Mouse (Mus musculus): ENCODE data around the gene Tmprss11e.

Tmprss11e gene

DNA sequence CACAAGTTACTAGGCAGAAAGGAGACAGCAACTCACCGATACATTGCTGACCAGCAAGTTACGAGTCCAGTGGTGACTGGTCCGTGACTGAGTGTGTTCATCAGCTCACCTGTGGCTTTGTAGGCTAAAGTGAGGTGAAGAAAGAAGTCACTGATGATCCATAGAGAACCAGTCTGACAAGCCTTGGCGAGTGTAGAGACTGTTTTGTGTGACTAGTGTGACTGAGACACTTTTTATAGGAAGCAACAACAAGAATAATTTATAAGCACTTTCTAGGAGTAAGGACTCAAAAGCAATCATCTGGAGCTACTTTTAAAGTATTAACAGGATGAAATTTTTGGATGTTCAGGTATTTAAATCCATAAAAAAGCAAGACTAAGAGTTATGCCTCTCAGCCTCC, at the start of gene Tmprss11e:
Gene Tmprss11e (minus strand): TSS at position 101 of the 400 bp plus-strand sequence.
- DNase-seq, result no peak

DNA sequence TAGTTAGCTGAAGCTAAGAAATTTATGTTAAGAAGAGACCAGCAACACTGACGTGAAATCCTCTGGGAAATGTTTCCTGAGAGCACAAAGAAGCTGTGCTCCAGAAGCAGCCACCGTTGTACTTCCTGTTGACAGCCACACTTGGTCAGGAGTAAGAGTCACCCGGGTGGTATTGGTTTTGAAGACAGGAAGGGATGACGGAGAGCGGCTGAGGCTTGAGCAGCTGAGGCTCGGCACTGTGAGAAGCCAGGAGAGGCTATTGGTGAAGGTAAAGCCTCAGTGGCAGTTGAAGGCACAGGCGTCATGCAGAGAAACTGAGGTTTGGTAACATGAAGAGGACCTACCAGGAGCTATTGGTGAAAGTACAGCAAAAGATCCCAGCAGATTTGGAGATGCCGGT, 47.2 kb upstream of the Tmprss11e start:
- peak in 1 of 2 experiments; percentile 43 for DNase-seq

DNA sequence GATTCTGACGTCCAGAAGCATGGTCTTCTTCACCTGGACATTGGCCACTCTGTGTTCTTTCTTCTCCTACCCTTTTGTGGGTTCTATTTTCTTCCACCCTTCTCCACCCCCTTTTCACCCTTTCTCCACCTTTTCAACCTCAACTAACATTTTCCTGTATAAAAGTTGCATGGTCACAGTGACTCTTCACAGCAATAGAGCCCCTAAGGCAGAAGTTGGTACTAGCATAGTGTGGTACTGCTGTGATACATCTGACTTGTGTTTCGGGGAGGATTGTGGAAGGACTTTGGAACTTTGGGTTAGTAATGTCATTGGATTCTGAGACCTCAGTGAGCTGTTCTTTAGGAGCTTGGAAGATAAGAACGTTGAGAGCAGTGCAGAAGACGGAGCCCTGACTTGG, 46.6 kb upstream of the Tmprss11e start:
- no peak for DNase-seq

DNA sequence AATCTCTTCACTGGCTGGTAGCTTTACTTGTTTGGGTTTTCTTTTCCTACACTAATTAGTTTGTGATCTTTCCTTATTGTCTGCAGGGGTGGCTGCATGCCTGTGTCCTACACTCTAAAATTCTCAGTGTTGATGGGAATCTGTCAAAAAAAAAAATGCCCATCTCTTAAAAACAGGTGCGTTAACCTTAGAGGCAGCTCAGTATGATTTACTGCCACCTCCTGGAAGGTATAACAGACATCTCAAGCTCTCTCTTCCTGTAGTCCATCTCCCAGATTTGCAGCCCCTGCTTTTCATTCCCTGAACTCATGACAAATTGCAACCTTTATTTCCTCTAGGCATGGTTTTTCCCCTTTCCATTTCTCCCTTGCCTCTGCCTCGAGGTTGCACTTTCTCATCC, 44.3 kb upstream of the Tmprss11e start:
- no peak for DNase-seq

DNA sequence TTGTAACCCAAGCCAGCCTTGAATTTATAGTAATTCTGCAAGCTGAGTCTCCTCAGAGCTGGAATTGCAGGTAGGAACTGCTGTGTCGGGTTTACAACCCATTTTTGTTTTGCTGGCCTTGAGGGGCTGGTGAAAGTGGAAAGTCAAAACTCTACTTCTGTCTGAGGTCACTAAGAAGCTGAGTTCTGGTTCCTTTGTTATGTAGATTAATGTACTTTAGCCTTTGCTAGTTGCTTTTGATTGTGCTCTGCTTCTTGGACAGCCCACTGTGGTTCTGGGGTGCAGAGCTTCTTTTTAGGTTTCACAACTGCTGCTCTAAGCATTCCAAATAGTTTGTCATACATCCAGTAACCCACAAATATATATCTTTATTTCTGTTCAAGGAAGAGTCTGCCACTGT, 41.2 kb upstream of the Tmprss11e start:
- no peak for DNase-seq

DNA sequence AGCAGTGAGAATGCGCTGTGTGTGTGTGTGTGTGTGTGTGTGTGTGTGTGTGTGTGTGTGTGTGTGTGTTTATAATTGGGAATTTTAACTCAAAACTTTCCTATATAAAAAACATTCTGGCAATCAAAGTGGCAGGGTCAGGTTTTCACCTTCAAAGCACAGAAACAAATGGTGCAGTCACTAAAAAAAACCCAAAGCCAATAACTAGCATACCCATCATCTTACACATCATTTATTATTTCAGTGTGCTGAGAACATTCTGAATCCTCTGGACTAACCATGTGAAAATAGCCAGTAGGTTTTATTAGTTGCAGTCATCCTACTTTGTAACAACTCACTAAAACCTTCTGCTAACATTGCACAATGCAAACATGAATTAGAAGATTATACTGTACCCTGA, 38.6 kb upstream of the Tmprss11e start:
- no peak for DNase-seq

DNA sequence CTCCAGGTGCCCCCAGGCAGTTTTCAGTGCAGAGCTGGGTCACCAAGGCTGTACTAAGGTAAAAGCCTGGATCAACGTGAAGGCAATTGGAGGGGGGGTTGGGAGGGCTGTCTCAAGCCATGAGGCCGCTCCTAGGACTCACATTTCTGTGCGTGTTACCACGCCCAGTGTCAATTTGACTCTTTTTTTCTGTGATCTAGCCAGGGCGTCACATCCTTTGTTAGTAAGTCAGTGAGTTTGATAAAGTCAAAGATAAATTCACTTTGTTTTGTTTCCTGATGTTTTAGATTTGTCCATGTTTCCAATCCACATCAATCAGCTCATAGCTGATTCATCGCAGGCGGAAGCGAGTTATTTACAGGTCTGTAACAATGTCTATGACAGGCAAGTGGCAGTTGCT, 37.4 kb upstream of the Tmprss11e start:
- no peak for DNase-seq

DNA sequence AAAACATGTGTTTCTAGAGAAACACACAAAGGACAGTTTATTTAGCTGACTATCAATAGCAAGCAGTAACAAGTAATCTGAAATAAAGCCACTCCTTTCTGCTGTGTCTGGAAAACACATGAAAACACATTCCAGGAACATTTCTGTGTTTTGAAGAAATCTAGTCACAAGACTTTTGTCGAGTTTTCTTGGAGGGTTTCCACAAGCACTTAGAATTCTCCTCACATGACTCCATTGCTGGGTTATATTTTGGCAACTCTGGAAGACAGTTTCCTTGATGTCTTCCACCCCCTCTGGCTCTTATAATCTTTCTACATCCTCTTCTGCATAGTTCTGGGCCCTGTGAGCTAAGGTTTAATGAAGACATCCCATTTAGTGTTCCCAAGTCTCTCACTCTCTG, 32.9 kb upstream of the Tmprss11e start:
- DNase-seq, result no peak

DNA sequence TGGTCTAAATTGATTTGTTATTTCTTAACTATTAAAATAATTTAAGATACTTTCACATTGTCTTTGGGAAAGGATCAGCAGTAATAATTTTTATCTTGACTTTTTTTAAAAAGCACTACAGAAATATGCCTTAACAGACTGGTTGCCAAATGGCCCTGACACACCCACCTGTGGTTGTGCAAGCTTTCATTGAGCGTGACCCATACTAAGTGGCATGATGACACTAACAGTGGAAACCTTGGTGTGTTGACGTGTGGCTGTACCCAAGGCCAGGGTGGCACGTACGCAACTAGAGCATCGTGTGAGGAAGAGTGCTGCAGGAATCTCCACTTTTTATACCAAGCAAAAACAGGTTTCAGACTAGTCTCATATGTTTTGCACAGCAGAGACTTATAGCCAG, 31.3 kb upstream of the Tmprss11e start:
- DNase-seq, result no peak

DNA sequence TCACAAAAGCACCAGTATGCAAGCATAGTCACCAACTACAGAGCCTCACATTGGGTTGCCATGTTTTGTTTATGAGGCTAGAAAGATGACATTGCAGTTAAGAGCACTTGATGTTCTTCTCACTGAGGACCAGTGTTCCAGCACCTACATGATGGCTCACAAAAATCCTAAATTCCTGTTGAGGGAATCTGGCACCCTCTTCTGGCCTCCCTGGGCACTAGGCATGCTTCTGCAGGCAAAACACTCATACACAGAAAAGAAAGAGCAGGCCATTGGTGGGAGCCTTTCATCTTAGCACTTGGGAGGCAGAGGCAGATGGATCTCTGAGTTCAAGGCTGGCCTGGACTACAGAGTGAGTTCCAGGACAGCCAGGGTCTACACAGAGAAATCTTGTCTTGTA, 25.4 kb upstream of the Tmprss11e start:
- DNase-seq, result no peak

DNA sequence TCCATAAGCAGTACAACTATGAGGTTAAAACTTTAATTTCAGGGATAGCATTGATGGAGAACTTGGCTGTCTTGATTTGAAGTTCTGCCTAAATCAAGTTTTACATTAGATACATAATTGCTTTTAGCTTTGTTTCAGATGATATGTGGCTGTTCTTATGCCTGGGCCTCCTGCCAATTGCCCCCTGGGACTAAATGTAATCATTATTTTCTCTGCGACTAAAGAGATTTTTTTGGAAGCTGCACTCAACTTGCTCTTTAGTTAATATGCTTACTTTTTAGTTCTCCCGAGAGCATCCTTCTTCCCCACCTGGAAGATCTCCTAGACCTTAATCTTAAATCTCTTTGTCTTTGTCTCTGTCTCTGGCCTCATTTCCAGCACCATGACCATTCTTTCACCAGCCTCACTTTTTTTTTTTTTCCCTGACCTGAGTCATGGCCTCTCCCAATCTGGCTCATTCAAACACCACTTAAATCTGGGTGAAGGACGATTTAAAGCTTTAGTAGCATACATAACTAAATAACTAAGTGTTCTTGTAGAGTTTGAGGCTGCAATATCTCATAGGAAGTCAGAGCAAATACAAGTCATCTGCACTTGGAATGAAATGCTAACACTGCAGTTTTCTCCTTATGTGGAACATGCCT, 23.5 kb upstream of the Tmprss11e start:
- no peak for DNase-seq

DNA sequence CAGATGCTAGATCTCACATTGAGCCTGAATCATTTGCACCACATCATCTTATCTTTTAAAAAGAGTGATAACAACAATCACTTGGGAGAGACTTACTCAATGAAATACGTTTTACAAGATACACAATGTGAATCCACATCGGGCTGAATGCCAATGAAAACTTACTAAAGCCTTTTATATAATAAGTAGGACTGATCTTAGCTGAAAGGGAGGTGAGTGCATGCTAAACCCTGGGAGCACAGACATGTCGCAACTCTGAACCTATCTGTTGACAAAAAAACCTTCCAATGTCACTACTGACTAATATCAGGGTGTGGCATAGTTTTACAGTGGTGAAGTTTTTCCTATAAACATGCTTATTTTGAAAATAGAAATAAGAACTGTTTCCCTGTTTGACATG, 2.8 kb downstream of the Tmprss11e start:
- DNase-seq, result no peak

DNA sequence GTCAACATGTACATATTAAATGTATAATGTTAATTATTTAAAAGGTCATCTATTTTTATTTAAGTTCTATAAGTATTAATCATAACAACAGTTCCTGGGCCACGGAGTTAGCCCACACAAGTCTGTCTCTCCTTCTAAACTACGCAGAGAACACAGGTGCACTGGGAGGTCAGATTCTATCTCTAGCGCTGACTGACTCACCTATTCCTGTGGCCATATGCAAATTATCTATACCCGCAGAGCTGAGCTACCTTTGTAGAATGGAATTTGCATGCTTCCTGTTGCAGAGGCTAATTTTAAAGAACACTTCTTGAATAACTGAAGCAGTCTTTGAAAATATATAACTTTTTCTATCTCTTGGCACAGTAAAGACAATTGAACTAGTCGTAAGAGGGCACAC, 4.5 kb downstream of the Tmprss11e start:
- DNase-seq, result no peak

DNA sequence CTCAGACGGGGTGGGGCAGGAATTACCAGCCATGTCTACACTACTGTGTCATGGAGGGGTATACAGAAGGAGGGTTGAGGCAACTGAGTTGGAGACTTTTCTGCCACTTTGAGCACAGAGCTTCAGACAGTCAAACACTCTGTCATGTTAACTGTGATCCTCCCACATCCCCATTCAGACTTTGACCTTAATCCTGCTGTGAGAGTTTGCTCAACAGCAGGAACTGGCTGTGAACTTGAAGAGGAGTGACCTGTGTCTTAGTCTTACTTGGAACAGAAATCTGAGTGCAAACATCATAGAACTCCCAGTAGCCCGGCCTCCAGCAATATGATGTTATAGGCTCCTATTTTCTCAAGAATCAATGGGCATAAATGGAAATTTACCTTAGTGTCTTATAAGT, 9.8 kb downstream of the Tmprss11e start:
- no peak for DNase-seq

DNA sequence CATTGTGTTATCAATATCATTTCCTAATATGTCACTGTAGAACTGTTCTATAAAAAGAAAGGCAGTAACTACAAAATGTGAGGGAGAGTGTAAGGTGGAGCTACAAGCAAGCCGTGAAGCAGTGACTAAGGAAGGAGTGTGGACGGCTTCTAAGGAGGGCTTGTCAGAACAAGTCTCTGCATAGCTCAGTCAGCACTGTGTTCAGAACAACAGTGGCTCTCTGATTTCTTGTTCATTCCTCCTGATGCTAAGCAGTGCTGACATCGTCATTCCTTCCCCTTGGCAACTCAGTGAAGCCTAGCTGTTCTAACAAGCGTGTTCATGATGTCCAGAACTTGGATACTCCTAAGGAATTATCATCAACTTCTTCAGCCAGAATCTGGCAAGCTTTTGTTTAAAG, 15.0 kb downstream of the Tmprss11e start:
- no peak for DNase-seq

DNA sequence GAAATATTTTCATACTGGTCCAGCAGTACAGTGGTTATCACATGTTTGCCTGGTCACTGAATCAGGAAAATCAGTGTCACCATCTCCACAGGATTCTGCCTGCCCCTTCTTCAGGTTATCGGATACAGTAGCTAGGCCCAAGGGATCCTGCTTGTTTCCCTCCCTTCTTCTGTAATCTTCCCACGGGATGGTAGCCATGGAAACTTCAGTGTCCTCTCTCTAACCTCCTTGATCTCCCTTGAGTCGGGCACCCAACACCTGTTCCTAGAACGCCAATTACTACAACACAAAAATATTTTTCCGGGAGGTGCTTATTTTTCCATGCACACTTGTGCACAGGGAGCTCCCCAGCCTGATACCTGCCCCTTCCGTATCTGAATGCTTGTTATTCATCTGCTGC, 17.0 kb downstream of the Tmprss11e start:
- DNase-seq, result no peak

DNA sequence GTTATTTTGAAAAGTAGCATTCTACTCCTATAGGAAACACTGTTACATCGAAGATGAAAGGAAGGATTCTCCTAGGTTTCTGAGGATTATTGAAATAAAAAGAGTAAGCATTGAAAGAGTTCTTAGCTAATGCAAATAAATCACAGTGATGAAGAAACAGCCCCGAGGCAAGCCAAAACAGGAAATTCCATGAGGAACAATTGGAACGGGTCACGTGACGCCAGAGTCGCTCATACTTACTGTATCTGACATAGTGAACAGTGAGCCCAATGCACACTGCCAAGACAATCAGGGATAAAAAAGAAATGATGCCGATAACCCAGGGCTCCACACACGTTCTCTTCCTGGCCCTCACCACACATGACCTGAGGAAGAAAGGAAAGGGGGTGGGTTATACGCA, 18.6 kb downstream of the Tmprss11e start:
- peak in 1 of 2 experiments; percentile 14 for DNase-seq

DNA sequence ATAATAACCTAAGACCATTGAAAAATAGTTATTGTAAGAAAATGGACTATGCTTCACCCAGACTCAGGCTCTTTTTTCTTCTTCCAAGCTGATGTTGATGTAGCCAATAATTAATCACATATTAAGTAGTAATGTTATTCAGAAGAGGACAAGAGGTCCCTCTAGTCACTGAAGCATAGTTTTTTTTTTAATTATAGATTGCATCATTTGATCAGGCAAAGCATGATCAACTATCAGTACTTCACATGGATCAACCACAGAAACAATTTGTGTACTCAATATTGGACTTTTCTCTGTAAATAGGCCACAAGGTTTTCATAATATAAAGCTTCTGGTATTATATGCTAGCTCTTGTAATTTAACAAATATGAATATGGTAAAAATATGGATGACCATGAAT, 20.6 kb downstream of the Tmprss11e start:
- DNase-seq, result no peak

DNA sequence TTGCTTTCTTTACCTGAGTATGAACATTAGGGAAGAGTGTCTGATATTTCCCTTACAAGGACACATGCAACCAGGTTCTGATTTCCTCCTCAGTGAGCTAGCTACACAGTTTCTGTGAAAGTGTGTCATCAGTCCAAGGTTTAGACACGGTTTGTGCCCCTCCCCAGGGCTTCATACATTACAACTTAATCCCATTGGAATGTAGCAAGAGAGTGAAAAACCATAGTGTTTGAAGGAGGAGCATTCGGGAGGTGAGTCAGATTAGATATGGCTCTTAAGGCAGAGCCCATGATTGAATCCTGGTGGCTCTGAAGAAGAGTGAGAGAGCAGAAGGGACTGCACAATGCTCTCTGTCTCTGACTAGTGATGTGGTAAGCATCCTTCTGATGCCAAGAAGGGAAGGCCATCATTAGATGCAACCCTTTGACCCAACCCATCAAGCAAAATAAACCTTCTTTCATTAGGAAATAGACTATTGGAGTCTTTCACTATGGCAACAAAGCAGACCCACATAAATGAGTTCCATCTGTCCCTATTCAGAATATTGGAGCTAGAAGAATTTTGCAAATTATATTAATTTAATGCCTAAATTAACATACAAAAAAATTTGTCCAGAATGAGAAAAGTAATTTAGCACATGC, 22.7 kb downstream of the Tmprss11e start:
- no peak for DNase-seq

DNA sequence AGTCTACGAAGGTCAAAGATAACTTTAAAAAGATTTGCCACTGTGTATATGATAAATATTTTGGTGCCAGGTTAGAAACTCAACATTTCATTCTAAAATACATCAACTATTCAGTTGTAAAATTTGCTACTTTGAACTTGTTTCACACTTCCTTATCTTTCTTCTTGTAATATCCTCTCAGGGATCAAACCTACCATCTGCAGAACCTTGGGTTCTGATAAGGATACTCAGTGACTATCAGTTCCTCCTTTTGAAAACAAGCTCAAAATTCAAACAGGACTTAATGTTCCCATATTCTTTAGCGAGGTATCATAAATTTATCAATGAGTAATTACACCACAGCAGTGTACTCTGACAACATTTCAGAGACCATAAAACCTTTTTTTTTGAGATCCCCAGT, 30.6 kb downstream of the Tmprss11e start:
- DNase-seq, result no peak

DNA sequence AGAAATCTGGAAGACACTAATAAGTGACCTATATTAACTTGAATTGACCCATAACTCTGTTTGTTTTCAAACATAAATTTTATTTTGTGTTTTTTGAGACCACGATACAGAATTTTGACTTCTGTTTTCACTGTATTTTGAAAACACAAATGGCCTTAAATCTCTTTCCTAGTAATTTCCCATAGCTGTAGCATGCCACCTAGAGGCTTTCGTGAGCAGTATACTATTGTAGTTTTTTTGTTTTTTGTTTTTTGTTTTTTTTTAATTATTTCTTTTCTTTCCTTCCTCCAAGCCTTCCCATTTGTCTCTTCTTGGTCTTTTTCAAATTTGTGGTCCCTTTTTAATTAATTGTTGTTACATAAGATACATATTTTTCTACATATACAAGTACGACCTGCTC, 40.7 kb downstream of the Tmprss11e start:
- no peak for DNase-seq

DNA sequence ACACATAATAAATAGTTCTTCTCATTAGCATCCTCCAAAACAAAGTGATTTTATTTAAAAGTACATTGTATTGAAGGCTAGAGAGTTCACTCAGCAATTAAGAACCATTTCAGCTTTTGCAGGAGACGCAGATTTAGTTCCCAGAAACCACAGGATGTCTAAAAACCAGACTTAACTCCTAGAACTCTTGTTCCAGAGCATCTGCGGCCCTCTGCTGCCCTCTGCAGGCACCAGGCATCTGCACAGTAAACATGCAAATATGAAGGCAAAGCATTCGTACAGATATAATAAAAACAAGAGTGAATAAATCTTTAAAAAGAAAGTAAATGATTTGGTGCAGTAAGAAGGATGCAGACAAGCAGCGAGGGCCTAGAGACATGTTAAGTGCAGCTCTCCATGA, 60.9 kb downstream of the Tmprss11e start:
- peak; percentile 55 to 76 for DNase-seq

DNA sequence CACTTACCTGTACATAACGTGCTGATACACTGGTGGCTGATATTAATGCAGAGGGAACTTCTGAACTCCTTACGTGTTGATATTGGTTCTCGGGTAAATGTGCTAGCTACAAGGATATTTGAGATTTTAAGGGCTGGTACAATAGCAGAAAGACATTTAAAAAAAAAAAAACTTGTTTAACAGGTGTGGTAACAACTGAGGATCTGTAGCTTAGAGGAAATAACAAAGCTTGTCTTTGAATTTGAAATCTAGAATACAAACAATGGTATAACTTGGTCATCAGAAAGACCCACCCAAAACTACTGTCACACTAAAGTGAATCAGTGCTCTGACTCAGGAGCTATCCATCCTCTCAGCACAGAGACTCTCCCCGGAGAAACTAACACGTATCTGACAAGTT, 69.4 kb downstream of the Tmprss11e start, which contains the start of gene Tmprss11b:
Gene Tmprss11b (minus strand): TSS at position 101 of the 400 bp plus-strand sequence.
- no peak for DNase-seq
